Mouse (Mus musculus) kidney, adult 2 months (tissue): Measurements from ENCODE around the gene Tcea2.

Experiments
- CTCF ChIP-seq: fragments of 200-500 bp; conservative IDR thresholded peaks from 2 replicates; pipeline ENCODE4 v1.5.1; 2011; ENCODE audit warnings: low read depth, mild to moderate bottlenecking, control low read depth, low read length, moderate library complexity, mixed read lengths; ENCODE audit not compliant: insufficient read depth, insufficient read length
- POLR2A ChIP-seq: fragments of 200-500 bp; IDR thresholded peaks from one replicate; pipeline ENCODE4 v1.6.1; 2011; ENCODE audit warnings: low read depth, low read length, control low read depth

- TF ChIP-seq POLR2A, result no peak
- TF ChIP-seq CTCF, result no peak
Measured at GRCm38 (mm10) chr2:181653065-181653464, 27.0 kb upstream of the Tcea2 start.
